ENCODE assay signal across 21 mouse cellular contexts in the genomic region with DNA sequence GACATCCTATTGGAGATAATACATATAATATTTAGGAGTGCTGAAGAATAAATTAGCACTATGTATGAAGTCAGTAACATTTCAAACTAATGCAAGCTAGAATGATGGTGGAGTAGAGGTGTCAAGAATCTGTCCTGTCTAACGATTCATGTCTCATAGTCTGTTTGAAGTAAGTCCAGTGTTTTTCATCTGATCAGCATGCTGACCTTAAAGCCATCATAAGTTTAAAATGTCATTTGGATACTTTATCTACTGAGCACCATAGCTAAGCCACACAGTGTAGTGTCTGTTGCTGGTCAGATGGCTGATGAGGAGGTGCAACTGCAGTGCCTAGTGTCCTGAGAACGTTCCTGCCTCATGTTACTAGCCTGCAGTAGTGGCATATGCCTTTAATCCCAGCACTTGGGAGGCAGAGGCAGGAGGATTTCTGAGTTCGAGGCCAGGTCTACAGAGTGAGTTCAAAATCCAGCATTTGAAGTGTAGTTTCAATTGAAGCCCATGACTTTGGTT. TPM values are rescaled to one million over a fixed set of nuclear protein-coding genes. Genes with fewer than 3 reads are reported as not detected.
DNase-seq lines count a peak whose midpoint lies in the region; ATAC-seq and TF ChIP-seq lines count a peak whose summit lies in the region.
"Had no signal": no experiment of that assay in that cellular context is flagged by ENCODE, and none has a peak within 500 bp of the region (broad histone marks: within the 10 kb centered on the region; RNA-seq: fewer than 3 reads in every experiment).

No protein-coding gene starts in this region.

- peaks cover 30% of the 10 kb centered on the region for H3K36me3 ChIP-seq in heart, adult 2 months (ENCODE audit: control insufficient read depth, insufficient read depth, low read length)
- H3K36me3 ChIP-seq in lung, embryonic 16.5 days (ENCODE audit: control insufficient read depth, insufficient read depth, low read length) = no peaks in the 10 kb centered on the region
- peaks cover 3% of the 10 kb centered on the region; the same call in 1 of the 2 replicates for H3K36me3 ChIP-seq in small intestine, adult 2 months (ENCODE audit: control insufficient read depth, insufficient read depth, low read length)
- H3K36me3 ChIP-seq: embryonic facial prominence, embryonic 15.5 days; forebrain, embryonic 12.5 days; hindbrain, embryonic 13.5 days; limb, embryonic 15.5 days; neural tube, embryonic 13.5 days had no signal

- no peaks in the 10 kb centered on the region for H3K79me2 ChIP-seq in heart, adult 2 months (replicated peaks; ENCODE audit: control insufficient read depth, insufficient read depth, low read length)

- TF ChIP-seq EP300 in heart, adult 2 months (IDR thresholded peaks at IDR 0.05; ENCODE audit: insufficient read depth, low read depth, low read length) = no peak

- peaks cover 23% of the 10 kb centered on the region for H3K4me1 ChIP-seq in heart, adult 2 months (ENCODE audit: control insufficient read depth, insufficient read depth, low read length)
- peaks cover 10% of the 10 kb centered on the region for H3K4me1 ChIP-seq in lung, embryonic 16.5 days (replicated peaks; ENCODE audit: control insufficient read depth, insufficient read depth, low read length)
- peaks cover 15% of the 10 kb centered on the region for H3K4me1 ChIP-seq in brown adipose tissue, adult 24 weeks (ENCODE audit: control insufficient read depth, insufficient read depth, insufficient read length, low read length)
- peaks cover 28% of the 10 kb centered on the region; the same call in 1 of the 2 replicates for H3K4me1 ChIP-seq in small intestine, adult 2 months (ENCODE audit: control insufficient read depth, insufficient read depth, insufficient read length, low read length)
- H3K4me1 ChIP-seq: embryonic facial prominence, embryonic 15.5 days; forebrain, embryonic 12.5 days; hindbrain, embryonic 13.5 days; limb, embryonic 15.5 days; neural tube, embryonic 13.5 days had no signal

- H3K9me3 ChIP-seq in lung, embryonic 16.5 days (ENCODE audit: control insufficient read depth, low read length) = no peaks in the 10 kb centered on the region
- H3K9me3 ChIP-seq: embryonic facial prominence, embryonic 15.5 days; forebrain, embryonic 12.5 days; limb, embryonic 15.5 days; neural tube, embryonic 13.5 days had no signal

- peak overlapping the region; percentile 76 for H3K27ac ChIP-seq in heart, adult 2 months
- 0 out of 2 replicates have a peak overlapping the region, but pooled peaks have one; percentile 4 for H3K27ac ChIP-seq in lung, embryonic 16.5 days (ENCODE audit: low read length)
- H3K27ac ChIP-seq in brown adipose tissue, adult 24 weeks (replicated peaks; ENCODE audit: low read depth, low read length) = peak overlapping the region; percentile 73
- peak overlapping the region; percentile 96 for H3K27ac ChIP-seq in small intestine, adult 2 months (ENCODE audit: insufficient read depth, low read depth, low read length)
- H3K27ac ChIP-seq: forebrain, embryonic 12.5 days; hindbrain, embryonic 13.5 days; neural tube, embryonic 13.5 days had no signal

- no peak for DNase-seq in heart, adult 2 months
- no peak for DNase-seq in heart, adult 9 months (ENCODE audit: low spot score in 2 of 2)
- no peak for DNase-seq in lung, postnatal 25 days (ENCODE audit: low spot score)
- no peak for DNase-seq in thymus, postnatal 14 days
- no peak for DNase-seq in right cerebral cortex, postnatal 25 days
- DNase-seq: cerebellum, adult 9-11 months; kidney, postnatal 4 days had no signal

- 80% methylated on average over 3 of the region's 3 CpGs for WGBS in heart, adult 2 months
- WGBS in lung, embryonic 16.5 days = 84% methylated on average over 3 of the region's 3 CpGs
- WGBS in small intestine, adult 2 months = 82% methylated on average over 3 of the region's 3 CpGs

- no peaks in the 10 kb centered on the region for H3K27me3 ChIP-seq in heart, adult 2 months (ENCODE audit: control insufficient read depth, insufficient read depth, low read length)
- H3K27me3 ChIP-seq in lung, embryonic 16.5 days (ENCODE audit: control insufficient read depth, insufficient read depth, low read depth, low read length) = no peaks in the 10 kb centered on the region
- no peaks in the 10 kb centered on the region for H3K27me3 ChIP-seq in small intestine, adult 2 months (ENCODE audit: control insufficient read depth, insufficient read depth, low read length)
- H3K27me3 ChIP-seq: embryonic facial prominence, embryonic 15.5 days; forebrain, embryonic 12.5 days; hindbrain, embryonic 13.5 days; limb, embryonic 15.5 days; neural tube, embryonic 13.5 days had no signal

- intact Hi-C loops in heart, adult 2 months (cut with DNase I) = loop anchor here (1.0 to 2.0 kb wide), 2 partner anchors 14 to 36 kb away; a partner anchor contains a TSS

- no peak overlapping the region for H3K9ac ChIP-seq in heart, adult 2 months (ENCODE audit: low read depth, low read length)
- no peak overlapping the region for H3K9ac ChIP-seq in lung, embryonic 16.5 days (ENCODE audit: low read length)
- H3K9ac ChIP-seq: embryonic facial prominence, embryonic 15.5 days; forebrain, embryonic 12.5 days; hindbrain, embryonic 13.5 days; limb, embryonic 15.5 days; neural tube, embryonic 13.5 days had no signal

- TF ChIP-seq POLR2A in heart, adult 2 months (IDR thresholded peaks at IDR 0.05; ENCODE audit: insufficient read depth, low read depth, low read length) = no peak
- TF ChIP-seq POLR2A in small intestine, adult 2 months (IDR thresholded peaks at IDR 0.05; ENCODE audit: low read depth, low read length) = no peak

- H3K4me2 ChIP-seq in lung, embryonic 16.5 days (ENCODE audit: low read depth, low read length) = no peak overlapping the region
- H3K4me2 ChIP-seq: embryonic facial prominence, embryonic 15.5 days; forebrain, embryonic 12.5 days; hindbrain, embryonic 13.5 days; limb, embryonic 15.5 days; midbrain, embryonic 11.5 days; neural tube, embryonic 13.5 days had no signal

- no peak for ATAC-seq in lung, embryonic 16.5 days (ENCODE audit: low read depth)
- ATAC-seq: intestine, embryonic 16.5 days had no signal

- H3K4me3 ChIP-seq in heart, adult 2 months = no peak overlapping the region
- no peak overlapping the region for H3K4me3 ChIP-seq in lung, embryonic 16.5 days (ENCODE audit: low read length)
- no peak overlapping the region for H3K4me3 ChIP-seq in brown adipose tissue, adult 24 weeks (ENCODE audit: insufficient read depth, low read depth, low read length)
- no peak overlapping the region for H3K4me3 ChIP-seq in small intestine, adult 2 months (ENCODE audit: low read depth, low read length)
- H3K4me3 ChIP-seq: embryonic facial prominence, embryonic 15.5 days; forebrain, embryonic 12.5 days; hindbrain, embryonic 13.5 days; limb, embryonic 15.5 days; neural tube, embryonic 13.5 days had no signal

- TF ChIP-seq CTCF in heart, adult 2 months (IDR thresholded peaks at IDR 0.05) = no peak
- no peak for TF ChIP-seq CTCF in small intestine, adult 2 months (IDR thresholded peaks at IDR 0.05; ENCODE audit: extremely low read depth, insufficient read length, insufficient replicate concordance, low read depth, low read length)

RNA-seq across cellular contexts. Expression of a gene that starts 36.4 kb away (rescaled TPM):
- 10 to 100 TPM; 28.7 to 40.7 TPM for total RNA-seq in heart, adult 2 months (2021)
- 32.4 and 47.0 TPM in 2 replicates for polyA plus RNA-seq in heart, adult 2 months (2012; rRNA removed)
- 2.0 and 2.3 TPM in 2 replicates for polyA plus RNA-seq in lung, embryonic 16.5 days (2015; fragmentation: Nextera tagmentation; extraction: Ambion mirVana)
- polyA plus RNA-seq in brown adipose tissue, adult 24 weeks (2012; ENCODE audit: insufficient read depth, insufficient read length, missing spikeins) = 58.5 and 127 TPM in 2 replicates
- polyA plus RNA-seq in small intestine, adult 2 months (2012; rRNA removed) = 15.4 and 20.9 TPM in 2 replicates
- polyA plus RNA-seq: forebrain, embryonic 12.5 days; hindbrain, embryonic 13.5 days; midbrain, embryonic 11.5 days; neural tube, embryonic 13.5 days had no signal

RNA-seq across cellular contexts. Expression of a gene that starts 58.5 kb away (rescaled TPM):
- under 1 TPM; 0.26 to 0.48 TPM for total RNA-seq in heart, adult 2 months (2021)
- 0.20 and 0.49 TPM in 2 replicates for polyA plus RNA-seq in heart, adult 2 months (2012; rRNA removed)
- polyA plus RNA-seq in lung, embryonic 16.5 days (2015; fragmentation: Nextera tagmentation; extraction: Ambion mirVana) = 0.09 and 0.18 TPM in 2 replicates
- polyA plus RNA-seq in brown adipose tissue, adult 24 weeks (2012; ENCODE audit: insufficient read depth, insufficient read length, missing spikeins) = not detected in 2 replicates
- 0.25 TPM in 1 of 2 replicates, not detected in the other for polyA plus RNA-seq in small intestine, adult 2 months (2012; rRNA removed)
- total RNA-seq: layer of hippocampus, postnatal 14 days; left cerebral cortex, postnatal 14 days had no signal
- polyA plus RNA-seq: C2C12; forebrain, embryonic 12.5 days; heart, postnatal 0 days; hindbrain, embryonic 13.5 days; midbrain, embryonic 11.5 days; neural tube, embryonic 13.5 days had no signal

Comparison
In these comparisons a context has a peak if more than half of its experiments do, and no peak if none do; other contexts are left out.
1. H3K27ac ChIP-seq: peak in every context shown above with its lines; median percentile 96 in small intestine, adult 2 months; 76 in heart, adult 2 months; 73 in brown adipose tissue, adult 24 weeks; 4 in lung, embryonic 16.5 days.